Mouse (Mus musculus): ENCODE results near the gene Enc1. TPM values are rescaled to one million over a fixed set of nuclear protein-coding genes. Genes with fewer than 3 reads are reported as not detected.
A peak's percentile ranks its signal among the peaks of the same experiment; 100 is the strongest.

The Enc1 gene
- polyA plus RNA-seq, 1 experiment from 2014 or later: 1.7 TPM

GRCm38 (mm10) chr13:97292451-97293245 is 51.7 kb downstream of the Enc1 start:
- ATAC-seq: no peak
- H3K4me2 ChIP-seq (ENCODE audit: low read depth, low read length): no peak overlapping the region

GRCm38 (mm10) chr13:97295101-97295852 is 54.4 kb downstream of the Enc1 start:
- Histone ChIP-seq H3K36me3 (replicated peaks; ENCODE audit: insufficient read depth, low read length) (no peaks in the 10 kb centered on the region), H3K9me3 (ENCODE audit: low read length) (no peaks in the 10 kb centered on the region), H3K4me2 (ENCODE audit: low read depth, low read length) (no peak overlapping the region), H3K4me1 (ENCODE audit: insufficient read depth) (peaks cover 20% of the 10 kb centered on the region), H3K9ac (replicated peaks) (no peak overlapping the region), H3K4me3 (ENCODE audit: low read depth, low read length) (no peak overlapping the region), H3K27ac (ENCODE audit: low read depth) (peak overlapping the region; percentile 48; the same call in 1 of the 2 replicates), H3K27me3 (ENCODE audit: insufficient read depth, low read length) (no peaks in the 10 kb centered on the region)
- WGBS (ENCODE audit: insufficient replicate concordance): 42% methylated on average over 9 of the region's 9 CpGs
- TF ChIP-seq EP300 (IDR thresholded peaks at IDR 0.05; ENCODE audit: low read depth) (no peak), CTCF (IDR thresholded peaks at IDR 0.05; ENCODE audit: low read depth) (no peak)
- DNase-seq (peak; percentile 38), ATAC-seq (peak; percentile 9; the same call in 1 of the 2 replicates)

More at GRCm38 (mm10) chr13:97292451-97293245, 51.7 kb downstream of the Enc1 start:
- H3K27me3 ChIP-seq (ENCODE audit: insufficient read depth, low read length): no peaks in the 10 kb centered on the region
- WGBS (ENCODE audit: insufficient replicate concordance): 66% methylated on average over 12 of the region's 12 CpGs
- DNase-seq: no peak
- peaks cover 14% of the 10 kb centered on the region for H3K4me1 ChIP-seq (ENCODE audit: insufficient read depth)
- H3K36me3 ChIP-seq (replicated peaks; ENCODE audit: insufficient read depth, low read length): no peaks in the 10 kb centered on the region
- H3K4me3 ChIP-seq (ENCODE audit: low read depth, low read length): no peak overlapping the region
- no peak overlapping the region for H3K27ac ChIP-seq (ENCODE audit: low read depth)
- H3K9me3 ChIP-seq (ENCODE audit: low read length): no peaks in the 10 kb centered on the region
- no peak overlapping the region for H3K9ac ChIP-seq (replicated peaks)
- TF ChIP-seq EP300 (IDR thresholded peaks at IDR 0.05; ENCODE audit: low read depth) (no peak), CTCF (IDR thresholded peaks at IDR 0.05; ENCODE audit: low read depth) (no peak)

GRCm38 (mm10) chr13:97295853-97296219 is 54.9 kb downstream of the Enc1 start:
- H3K4me1 ChIP-seq (ENCODE audit: insufficient read depth): peaks cover 22% of the 10 kb centered on the region
- TF ChIP-seq EP300 (IDR thresholded peaks at IDR 0.05; ENCODE audit: low read depth): no peak
- no peak for TF ChIP-seq CTCF (IDR thresholded peaks at IDR 0.05; ENCODE audit: low read depth)
- H3K4me2 ChIP-seq (ENCODE audit: low read depth, low read length): no peak overlapping the region
- H3K9me3 ChIP-seq (ENCODE audit: low read length): no peaks in the 10 kb centered on the region
- ATAC-seq (no peak), DNase-seq (no peak)
- no peaks in the 10 kb centered on the region for H3K27me3 ChIP-seq (ENCODE audit: insufficient read depth, low read length)
- H3K9ac ChIP-seq (replicated peaks): no peak overlapping the region
- WGBS (ENCODE audit: insufficient replicate concordance): 45% methylated on average over 11 of the region's 11 CpGs
- no peaks in the 10 kb centered on the region for H3K36me3 ChIP-seq (replicated peaks; ENCODE audit: insufficient read depth, low read length)
- H3K27ac ChIP-seq (ENCODE audit: low read depth): peak overlapping the region; percentile 48; the same call in 1 of the 2 replicates
- no peak overlapping the region for H3K4me3 ChIP-seq (ENCODE audit: low read depth, low read length)

- Histone ChIP-seq H3K36me3 (replicated peaks; ENCODE audit: insufficient read depth, low read length) (no peaks in the 10 kb centered on the region), H3K27me3 (ENCODE audit: insufficient read depth, low read length) (no peaks in the 10 kb centered on the region), H3K4me1 (ENCODE audit: insufficient read depth) (peaks cover 20% of the 10 kb centered on the region), H3K9me3 (ENCODE audit: low read length) (no peaks in the 10 kb centered on the region), H3K4me2 (ENCODE audit: low read depth, low read length) (no peak overlapping the region), H3K4me3 (ENCODE audit: low read depth, low read length) (no peak overlapping the region), H3K9ac (replicated peaks) (no peak overlapping the region), H3K27ac (ENCODE audit: low read depth) (no peak overlapping the region)
- ATAC-seq (no peak), DNase-seq (no peak)
- TF ChIP-seq CTCF (IDR thresholded peaks at IDR 0.05; ENCODE audit: low read depth): no peak
- no peak for TF ChIP-seq EP300 (IDR thresholded peaks at IDR 0.05; ENCODE audit: low read depth)
- WGBS (ENCODE audit: insufficient replicate concordance): 75% methylated on average over 8 of the region's 8 CpGs
These were observed 55.4 kb downstream of the Enc1 start for GRCm38 (mm10) chr13:97296281-97296680.

GRCm38 (mm10) chr13:97296757-97297156 is 55.9 kb downstream of the Enc1 start:
- no peaks in the 10 kb centered on the region for H3K27me3 ChIP-seq (ENCODE audit: insufficient read depth, low read length)
- no peak overlapping the region for H3K4me3 ChIP-seq (ENCODE audit: low read depth, low read length)
- WGBS (ENCODE audit: insufficient replicate concordance): 95% methylated on average over 5 of the region's 5 CpGs
- H3K9me3 ChIP-seq (ENCODE audit: low read length): no peaks in the 10 kb centered on the region
- no peak for TF ChIP-seq EP300 (IDR thresholded peaks at IDR 0.05; ENCODE audit: low read depth)
- TF ChIP-seq CTCF (IDR thresholded peaks at IDR 0.05; ENCODE audit: low read depth): no peak
- peaks cover 18% of the 10 kb centered on the region for H3K4me1 ChIP-seq (ENCODE audit: insufficient read depth)
- ATAC-seq (no peak), DNase-seq (no peak)
- H3K4me2 ChIP-seq (ENCODE audit: low read depth, low read length): no peak overlapping the region
- no peaks in the 10 kb centered on the region for H3K36me3 ChIP-seq (replicated peaks; ENCODE audit: insufficient read depth, low read length)
- H3K27ac ChIP-seq (ENCODE audit: low read depth): no peak overlapping the region
- no peak overlapping the region for H3K9ac ChIP-seq (replicated peaks)

- Histone ChIP-seq H3K9me3 (ENCODE audit: low read length) (no peaks in the 10 kb centered on the region), H3K9ac (replicated peaks) (no peak overlapping the region), H3K4me1 (ENCODE audit: insufficient read depth) (peaks cover 18% of the 10 kb centered on the region), H3K27ac (ENCODE audit: low read depth) (no peak overlapping the region), H3K4me3 (ENCODE audit: low read depth, low read length) (no peak overlapping the region), H3K4me2 (ENCODE audit: low read depth, low read length) (no peak overlapping the region), H3K36me3 (replicated peaks; ENCODE audit: insufficient read depth, low read length) (no peaks in the 10 kb centered on the region), H3K27me3 (ENCODE audit: insufficient read depth, low read length) (no peaks in the 10 kb centered on the region)
- ATAC-seq (no peak), DNase-seq (no peak)
- TF ChIP-seq CTCF (IDR thresholded peaks at IDR 0.05; ENCODE audit: low read depth) (no peak), EP300 (IDR thresholded peaks at IDR 0.05; ENCODE audit: low read depth) (no peak)
- 69% methylated on average over 14 of the region's 14 CpGs for WGBS (ENCODE audit: insufficient replicate concordance)
These were observed 56.6 kb downstream of the Enc1 start for GRCm38 (mm10) chr13:97297418-97298050.

Data from liver, postnatal 0 days (tissue).